Mouse (Mus musculus) neural tube, embryonic 12.5 days (tissue): ENCODE results near the gene Nub1. TPM values are rescaled to one million over a fixed set of nuclear protein-coding genes. Genes with fewer than 3 reads are reported as not detected.

ENCODE experiments used
- ATAC-seq: fragments of 200-750 bp; cut with Nextera tagmentation; 2 replicates; pipeline ENCODE4 v1.8.0; 2017; ENCODE audit warnings: low read depth, mild to moderate bottlenecking, moderate TSS enrichment, moderate library complexity; ENCODE audit not compliant: low FRiP score
- H3K27ac ChIP-seq: fragments of 300-500 bp; sonication (generic); 2 replicates; pipeline ENCODE4 v1.5.1; 2016
- H3K27me3 ChIP-seq: fragments of 300-500 bp; sonication (generic); replicated peaks from 2 replicates; pipeline ENCODE4 v1.6.1; 2016; ENCODE audit warnings: mild to moderate bottlenecking
- H3K36me3 ChIP-seq: fragments of 300-500 bp; sonication (generic); 2 replicates; pipeline ENCODE4 v1.6.1; 2016; ENCODE audit warnings: mild to moderate bottlenecking
- H3K4me1 ChIP-seq: fragments of 300-500 bp; sonication (generic); 2 replicates; pipeline ENCODE4 v1.6.1; 2016
- H3K4me2 ChIP-seq: fragments of 300-500 bp; sonication (generic); replicated peaks from 2 replicates; pipeline ENCODE4 v1.6.1; 2016; ENCODE audit warnings: mild to moderate bottlenecking
- H3K4me3 ChIP-seq: fragments of 300-500 bp; sonication (generic); 2 replicates; pipeline ENCODE4 v1.5.1; 2016
- H3K9ac ChIP-seq: fragments of 300-500 bp; sonication (generic); 2 replicates; pipeline ENCODE4 v1.6.1; 2016; ENCODE audit warnings: mild to moderate bottlenecking
- H3K9me3 ChIP-seq: fragments of 300-500 bp; sonication (generic); 2 replicates; pipeline ENCODE4 v1.6.1; 2016; ENCODE audit warnings: mild to moderate bottlenecking
- WGBS: fragments of 180-500 bp; shearing (Covaris S2); methylation state at CpG from one replicate; pipeline ENCODE4 v1.1.7; 2016; 5-methylcytosine and 5-hydroxymethylcytosine counted together
- polyA plus RNA-seq: library from polyadenylated mRNA; unstranded; fragments of >200 nt; fragmentation: Nextera tagmentation; extraction: Ambion mirVana; gene quantifications from 2 replicates; pipeline ENCODE4 v1.2.1, GENCODE M21; 2016

Gene Nub1
- polyA plus RNA-seq, 1 experiment from 2014 or later, result 44.2 TPM

DNA sequence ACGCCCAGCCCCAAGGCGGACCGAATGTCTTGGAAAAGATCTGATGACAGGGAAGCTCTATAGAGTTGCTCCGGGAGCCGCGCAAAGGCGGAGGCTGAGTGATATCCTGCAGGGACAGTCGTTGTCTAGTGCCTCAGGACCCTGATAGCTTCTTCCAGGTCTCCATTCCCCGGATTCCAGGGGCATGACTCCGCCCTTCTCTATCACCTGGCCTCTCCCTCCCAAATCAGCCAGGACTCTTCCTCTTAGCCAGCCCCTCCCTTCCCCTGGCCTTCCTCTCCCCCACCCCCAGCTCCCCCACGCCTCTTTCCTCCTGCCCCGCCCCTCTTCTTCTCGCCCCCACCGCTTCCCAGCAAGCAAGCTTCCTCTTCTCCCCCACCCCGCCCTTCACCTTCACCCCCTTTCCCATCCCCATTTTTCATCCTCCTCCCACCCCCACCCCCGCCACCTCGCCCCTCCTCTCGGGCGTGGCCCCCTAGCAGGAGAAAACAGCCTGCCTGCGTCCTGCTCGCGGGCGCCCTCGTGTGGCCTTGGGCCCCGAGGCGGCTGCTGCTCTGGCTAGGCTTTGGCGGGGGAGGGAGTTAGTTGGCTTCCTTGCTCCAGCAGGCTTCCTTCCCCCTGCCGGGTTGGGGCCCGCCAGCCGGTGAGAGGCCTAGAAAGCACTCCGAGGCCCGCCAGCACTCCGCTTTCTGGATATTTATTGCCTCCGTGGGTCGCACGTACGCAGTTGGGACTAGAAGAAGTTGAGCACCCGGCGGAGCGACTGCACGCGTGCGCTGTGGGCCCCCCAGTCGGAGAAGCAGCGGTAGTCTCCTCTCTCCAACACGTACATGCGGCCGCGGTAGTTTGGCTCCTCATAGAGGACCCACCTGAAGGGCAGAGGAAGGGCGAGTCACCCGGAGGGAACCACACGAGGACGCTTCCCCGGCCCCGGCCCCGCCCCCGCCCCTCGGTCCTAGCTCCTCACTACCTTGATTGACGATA, 65.3 kb downstream of the Nub1 start:
- Histone ChIP-seq H3K36me3 (no peaks in the 10 kb centered on the region), H3K4me2 (peak overlapping the region; percentile 89), H3K9ac (peak overlapping the region; percentile 67), H3K27ac (peak overlapping the region; percentile 23), H3K4me3 (peak overlapping the region; percentile 51), H3K9me3 (no peaks in the 10 kb centered on the region), H3K4me1 (peaks cover 26% of the 10 kb centered on the region), H3K27me3 (no peaks in the 10 kb centered on the region)
- 1% methylated on average over 59 of the region's 59 CpGs for WGBS
- ATAC-seq, result peak; percentile 80

GRCm38 (mm10) chr5:24751305-24752174, 66.2 kb downstream of the Nub1 start:
- H3K36me3 ChIP-seq, result no peaks in the 10 kb centered on the region
- H3K4me3 ChIP-seq, result peak overlapping the region; percentile 51
- WGBS, result 4% methylated on average over 25 of the region's 25 CpGs
- H3K27me3 ChIP-seq, result no peaks in the 10 kb centered on the region
- H3K9ac ChIP-seq, result peak overlapping the region; percentile 67
- peak overlapping the region; percentile 89 for H3K4me2 ChIP-seq
- peak; percentile 67 for ATAC-seq
- peaks cover 26% of the 10 kb centered on the region for H3K4me1 ChIP-seq
- H3K9me3 ChIP-seq, result no peaks in the 10 kb centered on the region
- peak overlapping the region; percentile 23; the same call in 1 of the 2 replicates for H3K27ac ChIP-seq

DNA sequence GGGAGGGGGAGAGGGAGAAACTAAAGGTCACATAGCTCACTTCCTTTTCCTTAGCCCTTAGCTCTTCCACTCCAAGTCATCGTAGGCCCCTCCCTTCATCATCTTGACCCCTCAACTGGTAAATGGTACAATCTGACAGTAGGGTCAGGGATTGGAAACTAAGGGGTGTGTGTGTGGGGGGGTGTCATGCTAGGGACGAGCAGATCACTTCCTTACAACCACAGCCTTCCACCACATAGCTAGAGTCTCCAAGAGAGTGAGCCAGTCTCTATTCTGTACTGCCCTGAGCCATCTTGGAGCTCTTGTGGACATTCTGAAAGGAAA, 66.8 kb downstream of the Nub1 start:
- Histone ChIP-seq H3K4me2 (peak overlapping the region; percentile 89), H3K27me3 (no peaks in the 10 kb centered on the region), H3K9ac (no peak overlapping the region), H3K27ac (no peak overlapping the region), H3K9me3 (no peaks in the 10 kb centered on the region), H3K36me3 (no peaks in the 10 kb centered on the region), H3K4me1 (peaks cover 25% of the 10 kb centered on the region), H3K4me3 (no peak overlapping the region)
- no peak for ATAC-seq
- WGBS, result 12% methylated on average over 2 of the region's 2 CpGs

DNA sequence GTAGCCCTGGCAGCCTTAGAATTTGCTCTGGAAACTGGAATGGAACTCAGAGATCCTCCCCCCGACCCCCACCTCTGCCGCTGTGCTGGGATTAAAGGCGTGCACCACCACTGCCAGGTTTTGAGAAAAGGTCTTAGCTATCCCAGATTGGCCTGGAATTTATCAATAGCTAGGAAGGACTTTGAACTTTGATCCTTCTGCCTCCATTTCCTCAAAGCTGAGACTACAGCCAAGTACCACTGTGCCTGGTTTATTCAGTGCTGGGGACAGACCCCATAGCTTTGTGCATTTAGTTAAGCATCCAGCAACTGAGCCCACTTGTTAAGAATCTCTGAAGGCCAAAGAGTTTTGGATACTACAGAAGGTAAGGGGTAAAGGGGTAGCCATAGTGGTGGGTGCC, 71.6 kb downstream of the Nub1 start:
- Histone ChIP-seq H3K27me3 (no peaks in the 10 kb centered on the region), H3K36me3 (no peaks in the 10 kb centered on the region), H3K9ac (no peak overlapping the region), H3K27ac (no peak overlapping the region), H3K4me3 (no peak overlapping the region), H3K4me1 (peaks cover 4% of the 10 kb centered on the region; the same call in 1 of the 2 replicates), H3K4me2 (no peak overlapping the region), H3K9me3 (no peaks in the 10 kb centered on the region)
- ATAC-seq, result no peak
- 79% methylated on average over 3 of the region's 3 CpGs for WGBS

- Histone ChIP-seq H3K4me1 (no peaks in the 10 kb centered on the region), H3K9me3 (no peaks in the 10 kb centered on the region), H3K4me2 (no peak within 1 kb of the TSS), H3K27ac (no peak within 1 kb of the TSS), H3K27me3 (no peaks in the 10 kb centered on the region), H3K4me3 (no peak within 1 kb of the TSS), H3K9ac (no peak within 1 kb of the TSS), H3K36me3 (no peaks in the 10 kb centered on the region)
- 49% methylated on average over 18 of the region's 18 CpGs for WGBS
- no peak for ATAC-seq
Observed at GRCm38 (mm10) chr5:24757816-24758215, 72.5 kb downstream of the Nub1 start, which contains the start of gene Crygn. TSS of gene Crygn (minus strand) at chr5:24758008.

Other genes starting within 250 kb of the Nub1 start
- 114 TPM in 2 replicates for gene Fastk, start 240.2 kb upstream of the Nub1 start, polyA plus RNA-seq
- 35.3 and 40.0 TPM in 2 replicates for gene Tmub1, start 237.7 kb upstream of the Nub1 start, polyA plus RNA-seq
- gene Agap3, start 233.4 kb upstream of the Nub1 start, polyA plus RNA-seq, result 109 and 113 TPM in 2 replicates
- gene Gbx1, start 158.3 kb upstream of the Nub1 start, polyA plus RNA-seq, result 11.0 and 12.0 TPM in 2 replicates
- gene Asb10, start 144.6 kb upstream of the Nub1 start, polyA plus RNA-seq, result 0.37 and 0.82 TPM in 2 replicates
- gene 4931409K22Rik, start 128.7 kb upstream of the Nub1 start, polyA plus RNA-seq, result 0.15 and 0.20 TPM in 2 replicates
- gene Abcf2, start 108.1 kb upstream of the Nub1 start, polyA plus RNA-seq, result 114 and 123 TPM in 2 replicates
- 19.8 and 21.6 TPM in 2 replicates for gene Chpf2, start 98.8 kb upstream of the Nub1 start, polyA plus RNA-seq
- gene Smarcd3, start 61.1 kb upstream of the Nub1 start, polyA plus RNA-seq, result 82.2 and 90.6 TPM in 2 replicates
- gene Wdr86, start 45.2 kb downstream of the Nub1 start, polyA plus RNA-seq, result 8.7 and 8.8 TPM in 2 replicates
- 1.9 TPM in 1 of 2 replicates, not detected in the other for gene Crygn, start 72.5 kb downstream of the Nub1 start, polyA plus RNA-seq
- 181 and 183 TPM in 2 replicates for gene Rheb, start 157.1 kb downstream of the Nub1 start, polyA plus RNA-seq